Mouse (Mus musculus): ENCODE measurements around the gene Tctex1d4.

DNA sequence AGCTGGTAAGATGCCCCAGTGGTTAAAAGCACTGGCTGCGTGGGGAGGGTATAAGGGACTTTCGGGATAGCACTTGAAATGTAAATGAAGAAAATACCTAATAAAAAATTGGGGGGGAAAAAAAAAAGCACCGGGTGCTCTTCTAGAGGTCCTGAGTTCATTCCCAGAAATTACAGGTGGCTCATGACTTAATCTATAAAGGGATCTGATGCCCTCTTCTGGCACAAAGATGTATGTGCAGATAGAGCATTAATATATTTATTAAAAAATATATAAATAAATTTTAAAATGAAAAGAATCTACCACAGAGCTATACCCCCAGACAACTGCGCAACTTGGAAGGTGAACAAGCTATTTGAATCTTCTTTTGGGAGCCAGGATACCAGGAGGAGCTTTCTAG is 14.0 kb downstream of the Tctex1d4 start:
- TF ChIP-seq CTCF (IDR thresholded peaks at IDR 0.05; ENCODE audit: control insufficient read depth, insufficient read depth, insufficient replicate concordance, low read depth, low read length) = no peak
- TF ChIP-seq POLR2A (IDR thresholded peaks at IDR 0.05; ENCODE audit: control insufficient read depth, low read depth, low read length) = no peak
